Mouse (Mus musculus): Measurements from ENCODE around the gene Asb10.

GRCm38 (mm10) chr5:24496756-24497155, 44.0 kb downstream of the Asb10 start:
- TF ChIP-seq POLR2A (IDR thresholded peaks at IDR 0.05; ENCODE audit: low read depth, low read length): no peak
- TF ChIP-seq CTCF (conservative IDR thresholded peaks at IDR 0.05; ENCODE audit: insufficient read depth, insufficient read length, low read depth, low read length): no peak

Data from kidney, adult 2 months (tissue).